Mouse (Mus musculus) activated CD4-positive, CD25-positive, alpha-beta regulatory T cell, adult 4 months (primary cell): ENCODE results near the gene H1foo. TPM values are rescaled to one million over a fixed set of nuclear protein-coding genes. Genes with fewer than 3 reads are reported as not detected.
A peak's percentile ranks its signal among the peaks of the same experiment; 100 is the strongest.

Experiments used
- ATAC-seq: one replicate; pipeline ENCODE4 v1.8.0; 2017
- polyA plus RNA-seq, 2 experiments: library from polyadenylated mRNA; unstranded; fragments of 100-300 nt; shearing (Covaris generic); gene quantifications; one replicate each; pipeline ENCODE4 v1.2.1; 2017

Gene H1foo
- polyA plus RNA-seq = under 1 TPM in 1 of 2 experiments, not detected in 1; 0.52 TPM

DNA sequence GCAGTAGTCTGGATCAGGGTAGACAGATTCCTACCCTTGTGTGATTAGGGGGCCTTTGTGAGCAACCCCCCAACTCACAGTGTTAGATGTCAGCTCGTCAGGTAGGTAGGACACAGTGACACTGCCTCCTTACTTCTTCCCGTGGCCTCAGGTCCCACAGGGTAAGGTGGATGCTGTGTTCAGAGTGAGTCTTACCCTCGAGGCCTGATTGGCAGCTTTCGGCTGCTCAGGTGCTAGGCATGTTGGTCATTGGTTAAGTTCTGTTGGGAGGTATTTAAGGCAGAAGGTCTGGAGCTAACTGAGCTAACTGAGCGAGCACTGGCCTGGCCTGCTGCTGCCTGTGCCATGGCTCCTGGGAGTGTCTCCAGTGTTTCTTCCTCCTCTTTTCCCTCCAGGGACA is at the start of gene H1foo:
Gene H1foo, plus strand, starts transcription at position 301 of the 400 bp plus-strand sequence.
- ATAC-seq = no peak

DNA sequence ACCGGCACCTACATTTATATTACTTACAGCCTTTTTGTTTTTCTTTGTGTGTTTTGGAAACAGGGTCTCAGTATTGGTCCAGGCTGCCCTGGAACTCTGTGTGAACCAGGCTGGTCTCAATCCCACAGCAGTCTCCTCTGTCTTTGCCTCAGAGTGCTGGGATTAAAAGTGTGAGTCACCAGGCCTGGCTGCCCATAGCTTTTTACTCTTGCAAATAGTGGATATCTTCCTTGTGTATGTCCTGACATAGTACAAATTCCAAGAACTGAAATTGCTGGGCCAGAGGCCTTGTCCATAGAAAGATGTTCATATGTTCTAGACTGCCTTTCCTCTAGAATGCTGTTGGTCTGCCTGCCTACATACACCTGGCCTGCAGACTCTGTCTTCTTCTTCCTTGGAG is 48.4 kb upstream of the H1foo start:
- ATAC-seq = no peak

DNA sequence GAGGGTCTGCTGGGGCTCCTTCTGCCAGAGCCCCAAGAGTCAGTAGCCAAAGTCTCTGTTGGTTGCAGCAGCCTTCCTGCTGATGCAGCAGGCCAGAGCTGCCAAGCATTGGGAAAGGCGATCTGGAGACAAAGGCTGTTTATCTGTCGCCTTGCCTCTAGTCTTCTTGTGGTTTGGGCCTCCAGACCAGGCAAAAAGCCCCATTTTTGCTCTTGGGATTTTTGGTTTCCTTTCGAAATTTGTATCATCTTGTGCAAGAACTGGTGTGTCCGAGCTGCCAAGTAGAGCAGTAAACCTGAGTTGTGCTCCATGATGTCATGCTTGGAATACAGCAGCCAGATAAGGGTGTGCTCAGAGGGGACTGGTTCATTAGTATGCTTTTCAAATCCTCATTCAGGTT is 47.6 kb upstream of the H1foo start:
- ATAC-seq = no peak

GRCm38 (mm10) chr6:115897926-115898520 is 46.7 kb upstream of the H1foo start:
- peak; percentile 43 for ATAC-seq

DNA sequence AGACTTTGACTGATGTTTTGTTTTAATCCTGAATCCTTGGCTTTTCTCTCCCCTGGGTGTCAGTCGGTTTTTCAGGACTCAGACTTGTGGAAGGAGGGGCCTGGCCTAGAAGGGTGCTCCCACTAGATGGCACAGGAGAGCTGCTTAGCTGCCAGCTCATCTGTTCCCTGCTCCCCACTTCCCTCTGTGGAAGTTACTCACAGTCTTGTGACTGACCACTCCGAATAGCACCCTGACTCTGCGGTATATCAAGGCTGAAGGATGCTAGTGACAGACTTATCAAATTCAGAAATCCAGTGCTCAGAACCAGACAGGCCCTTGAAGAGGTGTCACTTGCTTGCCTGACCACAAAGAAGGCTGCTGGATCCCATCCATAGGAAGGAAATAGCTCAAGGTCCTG is 43.7 kb upstream of the H1foo start:
- no peak for ATAC-seq

- no peak for ATAC-seq
Observed at GRCm38 (mm10) chr6:115901489-115901931, 43.2 kb upstream of the H1foo start.

GRCm38 (mm10) chr6:115902545-115902944 is 42.2 kb upstream of the H1foo start:
- ATAC-seq = no peak

- ATAC-seq = no peak
Observed at GRCm38 (mm10) chr6:115905568-115905967, 39.2 kb upstream of the H1foo start.

DNA sequence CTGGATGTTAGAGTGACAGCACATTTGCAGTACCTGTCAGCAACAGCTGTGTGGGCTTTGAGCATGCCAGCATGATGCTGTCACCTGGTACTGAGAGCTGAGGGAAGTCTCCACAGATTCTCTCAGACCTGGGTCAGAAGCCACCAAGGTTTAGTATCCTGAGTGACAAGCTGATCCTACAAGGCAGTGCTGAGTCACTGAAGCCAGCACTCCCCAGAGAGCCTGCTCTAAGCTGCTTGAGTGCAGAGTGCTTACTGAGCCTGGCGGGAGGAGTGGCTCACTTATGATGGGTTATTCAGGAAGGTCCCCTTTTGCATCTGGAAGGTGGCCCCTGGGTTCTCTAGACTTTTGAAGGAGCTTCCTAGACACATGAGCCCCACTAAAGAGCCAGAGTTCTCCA is 38.3 kb upstream of the H1foo start:
- no peak for ATAC-seq

DNA sequence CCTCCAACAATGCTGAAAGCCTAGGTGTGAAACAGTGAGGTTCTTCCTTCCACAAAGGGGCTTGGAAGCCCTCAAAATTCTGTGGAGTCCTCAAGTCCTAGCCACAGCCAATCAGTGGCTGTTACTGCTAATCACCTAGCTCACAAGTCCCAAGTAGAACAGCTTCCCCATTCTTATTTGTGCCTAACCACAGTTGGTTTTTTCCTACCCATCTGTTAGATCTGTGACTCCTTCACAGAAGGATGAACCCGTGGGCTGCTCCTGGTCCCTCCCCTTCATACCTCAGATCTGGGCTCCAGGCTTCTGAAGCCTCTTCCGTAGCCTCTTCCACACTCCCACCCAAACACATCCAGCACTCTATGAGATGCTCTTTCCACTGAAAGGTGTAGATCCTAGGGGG is 37.9 kb upstream of the H1foo start:
- no peak for ATAC-seq

DNA sequence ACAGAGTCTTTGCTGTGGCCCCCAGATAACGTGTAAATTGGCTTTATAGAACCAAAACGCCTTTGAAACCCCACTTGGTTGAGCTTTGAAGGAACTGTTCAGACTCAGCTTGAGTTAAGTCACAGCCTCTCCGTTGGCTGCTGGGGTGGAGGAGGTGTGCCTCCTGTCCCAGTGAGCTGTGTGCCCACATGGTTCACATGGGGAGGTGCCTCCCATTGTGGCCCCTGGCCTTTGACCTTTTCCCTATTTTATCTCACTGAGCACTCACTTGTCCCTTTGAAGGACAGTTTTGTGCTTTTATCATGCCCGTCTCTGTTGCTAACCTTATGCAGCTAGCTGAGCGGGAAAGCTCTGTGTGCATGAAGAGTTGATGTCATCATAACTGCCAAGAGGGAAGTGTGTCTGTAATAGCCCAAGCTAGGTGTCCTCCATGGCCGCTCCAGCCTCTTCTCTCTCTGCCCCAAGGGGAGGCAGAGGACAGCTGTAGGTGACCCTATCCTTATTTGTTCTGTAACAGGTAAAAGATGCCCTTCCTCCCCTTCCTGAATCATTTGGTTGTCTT is 36.2 kb upstream of the H1foo start:
- ATAC-seq = no peak

- ATAC-seq = no peak
Observed at GRCm38 (mm10) chr6:115909052-115909451, 35.7 kb upstream of the H1foo start.

DNA sequence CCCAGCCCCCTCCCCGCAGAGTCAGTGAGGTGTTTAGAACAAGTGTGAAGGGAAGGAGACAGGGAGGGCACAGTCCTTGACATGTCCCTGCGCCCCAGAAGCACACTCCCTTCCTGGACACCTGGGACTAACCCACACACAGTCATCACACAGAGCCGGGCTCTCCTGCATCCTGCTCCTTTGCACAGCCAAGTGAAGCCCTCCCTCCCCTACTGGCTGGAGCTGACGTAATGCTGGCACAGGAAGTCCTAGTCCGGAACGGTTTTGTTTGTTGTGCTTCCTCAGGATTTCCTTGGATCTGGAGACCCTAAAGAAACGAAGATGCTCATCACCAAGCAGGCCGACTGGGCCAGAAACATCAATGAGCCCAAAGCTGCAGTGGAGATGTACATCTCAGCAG is 34.8 kb upstream of the H1foo start:
- ATAC-seq = no peak

DNA sequence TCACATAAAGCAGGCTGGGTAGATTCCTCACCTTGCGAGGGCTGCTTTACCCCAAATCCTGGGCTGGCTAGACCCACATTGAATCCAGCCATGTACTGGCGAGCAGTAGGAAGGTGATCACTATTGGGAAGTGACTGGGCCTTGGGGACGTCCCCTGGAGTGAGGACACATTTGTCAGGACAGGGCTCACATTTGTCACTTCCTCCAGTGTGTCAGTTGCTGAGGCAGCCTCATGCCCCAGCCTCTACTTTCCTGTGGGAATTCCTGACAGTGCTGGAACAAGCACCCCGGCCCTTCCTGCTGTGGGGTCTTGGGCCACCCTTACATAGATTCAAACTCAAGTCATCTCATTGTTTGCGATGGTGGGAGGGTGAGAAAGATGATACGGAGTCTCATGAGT is 33.0 kb upstream of the H1foo start:
- ATAC-seq = no peak

GRCm38 (mm10) chr6:115913482-115913881 is 31.3 kb upstream of the H1foo start:
- ATAC-seq = no peak

DNA sequence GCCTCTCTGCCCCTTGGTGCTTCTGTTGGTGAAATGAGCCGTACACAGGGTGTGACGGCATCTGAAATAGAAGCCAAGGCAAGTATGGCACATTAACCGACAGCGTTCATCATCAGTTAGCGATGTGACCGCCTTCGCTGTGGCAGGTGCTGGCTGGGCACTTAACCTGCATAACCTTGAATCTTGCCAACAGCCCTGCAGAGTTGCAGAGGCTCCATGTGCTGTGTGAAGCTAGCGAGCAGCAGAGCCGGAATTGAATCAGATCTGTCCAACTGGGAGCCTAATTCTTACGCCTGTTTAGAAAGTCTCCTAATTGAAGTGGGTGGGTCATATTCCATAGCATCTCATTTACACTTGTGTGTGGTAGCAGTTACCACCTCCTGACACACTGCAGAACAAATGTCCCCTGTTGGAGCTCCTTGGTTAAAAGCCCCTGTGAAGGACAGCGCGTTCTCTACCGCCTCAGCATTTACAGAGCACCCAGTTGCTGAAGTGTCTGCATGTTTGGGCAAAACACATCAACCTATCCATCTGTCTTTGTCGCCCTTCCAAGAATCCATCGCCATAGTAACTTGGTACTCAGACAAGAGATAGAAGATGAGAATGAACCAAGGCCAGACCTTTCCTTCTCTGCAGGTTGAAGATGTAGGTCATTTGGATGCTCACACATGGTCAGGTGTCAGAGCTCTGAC is 30.1 kb upstream of the H1foo start:
- ATAC-seq = no peak

DNA sequence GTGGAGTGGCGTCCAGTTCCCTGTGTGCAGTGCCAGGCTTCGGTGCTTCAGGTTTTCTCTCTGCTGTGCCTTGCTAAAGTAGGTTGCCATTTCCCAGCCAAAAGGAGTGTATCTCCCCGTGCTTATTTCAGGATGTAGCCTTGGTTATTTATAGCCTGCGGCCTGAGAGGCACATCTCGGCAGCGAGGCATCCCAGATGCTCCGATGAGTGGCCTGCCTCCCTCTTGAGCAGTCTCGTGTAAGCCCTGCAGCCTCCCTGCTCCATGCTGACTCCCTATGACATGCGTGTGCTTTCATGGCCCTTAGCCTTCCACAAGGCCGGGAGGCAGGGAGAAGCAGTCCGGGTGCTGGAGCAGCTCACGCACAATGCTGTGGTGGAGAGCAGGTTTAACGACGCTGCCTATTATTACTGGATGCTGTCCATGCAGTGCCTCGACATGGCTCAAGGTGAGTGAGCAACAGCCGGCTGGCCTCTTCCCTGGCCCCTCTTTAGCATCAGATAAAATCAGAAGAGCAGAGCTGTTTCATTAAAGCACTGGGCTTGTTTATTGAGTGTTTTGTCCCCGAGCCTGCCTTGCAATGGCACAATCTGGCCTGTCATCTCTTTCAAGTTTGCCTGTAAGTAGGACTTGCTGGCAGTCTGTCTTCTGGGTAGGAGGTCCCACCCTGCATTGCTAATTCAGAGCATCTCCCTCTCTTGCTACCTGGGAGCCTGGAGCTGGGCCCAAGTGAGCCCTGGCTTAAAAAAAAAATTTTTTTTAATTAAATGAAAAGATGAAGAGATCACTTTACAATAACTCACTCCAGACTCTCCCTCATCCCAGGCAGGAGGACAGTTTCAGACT is 28.9 kb upstream of the H1foo start:
- ATAC-seq = no peak

- no peak for ATAC-seq
Observed at GRCm38 (mm10) chr6:115916611-115917010, 28.1 kb upstream of the H1foo start.

DNA sequence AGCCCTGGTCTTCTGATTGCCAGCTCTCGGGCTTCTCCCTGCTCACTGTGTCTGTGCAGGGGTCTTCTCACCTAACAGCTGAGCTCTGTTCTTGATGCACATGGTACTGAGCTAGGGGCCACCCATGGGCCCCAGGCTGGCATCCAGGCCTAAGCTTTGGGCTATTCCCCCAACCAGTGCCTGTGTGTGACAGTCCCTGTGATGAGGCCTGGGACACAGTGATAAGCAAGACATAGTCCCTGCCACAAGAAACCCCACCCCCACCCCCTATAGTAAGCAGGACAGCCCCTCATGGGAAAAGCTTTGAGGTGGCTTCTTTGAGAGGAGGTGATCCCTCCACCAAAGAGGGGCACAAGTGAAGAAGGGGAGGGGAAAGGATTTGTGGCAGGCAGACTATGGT is 26.1 kb upstream of the H1foo start:
- no peak for ATAC-seq

DNA sequence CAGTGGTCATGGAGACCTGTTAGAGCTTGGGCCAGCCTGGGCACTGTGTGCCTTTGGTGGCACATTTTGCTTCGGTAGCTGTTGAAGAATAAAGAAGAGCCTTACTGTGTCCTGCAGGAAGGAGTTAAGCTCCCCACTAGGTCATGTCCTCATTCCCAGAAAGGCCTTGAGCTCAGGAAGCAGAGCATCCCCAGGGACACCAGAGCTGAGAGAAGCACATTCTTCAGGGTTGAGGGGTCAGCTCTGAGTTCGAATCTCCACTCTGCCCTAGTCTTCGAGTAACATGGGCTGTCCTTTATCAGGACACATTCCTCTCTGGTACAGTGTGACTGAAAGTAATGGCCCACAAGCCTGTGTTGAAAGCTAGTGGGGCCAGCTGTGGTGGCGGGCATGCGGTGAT is 24.9 kb upstream of the H1foo start:
- ATAC-seq = no peak

- no peak for ATAC-seq
Observed at GRCm38 (mm10) chr6:115924829-115925228, 19.9 kb upstream of the H1foo start.

DNA sequence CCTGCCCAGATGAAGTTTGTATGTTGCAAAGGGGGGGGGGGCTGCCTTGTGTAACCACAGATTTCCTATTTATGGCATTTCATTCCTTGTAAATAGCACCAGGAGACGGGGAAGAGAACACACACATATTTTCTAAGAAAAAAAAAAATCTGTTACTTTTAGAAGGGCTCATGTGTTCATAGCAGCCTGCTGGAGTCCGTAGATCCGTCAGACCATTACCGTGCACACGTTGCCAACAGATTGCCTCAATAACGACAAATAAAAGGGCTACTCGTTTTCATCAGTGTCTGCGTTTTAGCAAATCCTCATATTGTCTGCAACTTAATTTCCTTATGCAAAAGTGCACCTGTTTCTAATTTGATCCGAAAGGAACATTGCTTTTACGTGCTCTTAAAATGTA is 18.3 kb upstream of the H1foo start:
- no peak for ATAC-seq
